8 mouse cellular contexts compared by ENCODE assay signal in genomic region chr15:102105360-102105759, GRCm38 (mm10). TPM values are rescaled to one million over a fixed set of nuclear protein-coding genes. Genes with fewer than 3 reads are reported as not detected.
A peak's percentile ranks its signal among the peaks of the same experiment; 100 is the strongest.
DNase-seq lines count a peak whose midpoint lies in the region; ATAC-seq and TF ChIP-seq lines count a peak whose summit lies in the region.

No protein-coding gene starts in this region.

- ATAC-seq in liver, embryonic 12.5 days = no peak
- ATAC-seq in lung, embryonic 16.5 days (ENCODE audit: low read depth) = no peak
- ATAC-seq in CD4-positive, CD25-positive, alpha-beta regulatory T cell, adult 4 months = no peak

- TF ChIP-seq POLR2A in liver, adult 2 months (IDR thresholded peaks at IDR 0.05; ENCODE audit: extremely low read depth, insufficient read depth, low read length) = peak; percentile 78

- H3K4me3 ChIP-seq in liver, adult 2 months (ENCODE audit: insufficient read depth, low read depth, low read length) = peak overlapping the region; percentile 43
- no peak overlapping the region for H3K4me3 ChIP-seq in liver, embryonic 12.5 days
- no peak overlapping the region; the same call in 1 of the 2 replicates for H3K4me3 ChIP-seq in lung, embryonic 16.5 days (ENCODE audit: low read length)

- no peaks in the 10 kb centered on the region for H3K27me3 ChIP-seq in liver, adult 2 months (ENCODE audit: control insufficient read depth, insufficient read depth, low read length)
- H3K27me3 ChIP-seq in liver, embryonic 12.5 days (replicated peaks) = peaks cover 76% of the 10 kb centered on the region
- H3K27me3 ChIP-seq in lung, embryonic 16.5 days (ENCODE audit: control insufficient read depth, insufficient read depth, low read depth, low read length) = no peaks in the 10 kb centered on the region

- H3K4me1 ChIP-seq in liver, adult 2 months (ENCODE audit: control insufficient read depth, insufficient read depth, low read length) = peaks cover 48% of the 10 kb centered on the region
- H3K4me1 ChIP-seq in liver, embryonic 12.5 days = peaks cover 71% of the 10 kb centered on the region
- H3K4me1 ChIP-seq in lung, embryonic 16.5 days (replicated peaks; ENCODE audit: control insufficient read depth, insufficient read depth, low read length) = peaks cover 77% of the 10 kb centered on the region

- H3K9me3 ChIP-seq in liver, embryonic 12.5 days (replicated peaks) = no peaks in the 10 kb centered on the region
- no peaks in the 10 kb centered on the region for H3K9me3 ChIP-seq in lung, embryonic 16.5 days (ENCODE audit: control insufficient read depth, low read length)

- WGBS in liver, adult 2 months = 4% methylated on average over 5 of the region's 5 CpGs
- 49% methylated on average over 5 of the region's 5 CpGs for WGBS in liver, embryonic 12.5 days (ENCODE audit: insufficient replicate concordance)
- WGBS in lung, embryonic 16.5 days = 12% methylated on average over 5 of the region's 5 CpGs

- peak overlapping the region; percentile 99 for H3K27ac ChIP-seq in liver, adult 2 months (replicated peaks; ENCODE audit: insufficient read depth, low read depth, low read length)
- H3K27ac ChIP-seq in liver, embryonic 12.5 days = no peak overlapping the region
- H3K27ac ChIP-seq in lung, embryonic 16.5 days (ENCODE audit: low read length) = peak overlapping the region; percentile 100

- H3K36me3 ChIP-seq in liver, adult 2 months (ENCODE audit: control insufficient read depth, insufficient read depth, low read length) = peaks cover 31% of the 10 kb centered on the region
- 0 out of 2 replicates have a peak, but pooled peaks cover 7% of the 10 kb centered on the region for H3K36me3 ChIP-seq in liver, embryonic 12.5 days
- H3K36me3 ChIP-seq in lung, embryonic 16.5 days (ENCODE audit: control insufficient read depth, insufficient read depth, low read length) = peaks cover 14% of the 10 kb centered on the region

- no peak for TF ChIP-seq CTCF in liver, adult 2 months (IDR thresholded peaks at IDR 0.05; ENCODE audit: low read depth, low read length)

- peaks cover 7% of the 10 kb centered on the region; the same call in 1 of the 2 replicates for H3K79me2 ChIP-seq in liver, adult 2 months (ENCODE audit: control insufficient read depth, insufficient read depth, low read length)

- peak overlapping the region; percentile 74 for H3K9ac ChIP-seq in liver, adult 2 months (ENCODE audit: low read depth, low read length)
- no peak overlapping the region for H3K9ac ChIP-seq in liver, embryonic 12.5 days
- H3K9ac ChIP-seq in lung, embryonic 16.5 days (ENCODE audit: low read length) = peak overlapping the region; percentile 5; the same call in 1 of the 2 replicates

- no peak overlapping the region for H3K4me2 ChIP-seq in liver, embryonic 12.5 days
- H3K4me2 ChIP-seq in lung, embryonic 16.5 days (ENCODE audit: low read depth, low read length) = peak overlapping the region; percentile 33

- DNase-seq in liver, adult 2 months (ENCODE audit: extremely low read depth, low read depth, low spot score) = peak; percentile 89
- peak; percentile 88 for DNase-seq in gastrocnemius, adult 18-20 months (ENCODE audit: low spot score)
- DNase-seq in induced T-regulatory cell, adult 2 months (ENCODE audit: low read depth) = peak; percentile 33
- DNase-seq in c-Kit-positive CD71-positive TER-119-positive erythroid progenitor cells, embryonic 14.5 days (ENCODE audit: low spot score) = no peak
- no peak for DNase-seq in thymus, postnatal 14 days

RNA-seq across cellular contexts. Expression of gene Tns2, which starts 5.1 kb away (rescaled TPM):
- 21.8 and 36.5 TPM in 2 replicates for total RNA-seq in liver, adult 2 months (2014; rRNA removed)
- polyA plus RNA-seq in liver, adult 2 months (2012; rRNA removed) = 30.9 and 35.9 TPM in 2 replicates
- polyA plus RNA-seq in liver, embryonic 12.5 days (2016; fragmentation: Nextera tagmentation; extraction: Ambion mirVana) = 6.4 and 9.2 TPM in 2 replicates
- total RNA-seq in gastrocnemius, adult 18-20 months (2021) = 10 to 100 TPM; 31.3 to 31.6 TPM
- 68.5 and 72.8 TPM in 2 replicates for polyA plus RNA-seq in lung, embryonic 16.5 days (2015; fragmentation: Nextera tagmentation; extraction: Ambion mirVana)
- 1 to 10 TPM; 1.1 to 2.3 TPM for polyA plus RNA-seq in CD4-positive, CD25-positive, alpha-beta regulatory T cell, adult 4 months (2017; shearing (Covaris generic))

RNA-seq across cellular contexts. Expression of gene Spryd3, which starts 30.7 kb away (rescaled TPM):
- 9.2 and 12.1 TPM in 2 replicates for total RNA-seq in liver, adult 2 months (2014; rRNA removed)
- 20.7 and 22.6 TPM in 2 replicates for polyA plus RNA-seq in liver, adult 2 months (2012; rRNA removed)
- 14.9 and 15.0 TPM in 2 replicates for polyA plus RNA-seq in liver, embryonic 12.5 days (2016; fragmentation: Nextera tagmentation; extraction: Ambion mirVana)
- 1 to 10 TPM; 4.9 to 7.7 TPM for total RNA-seq in gastrocnemius, adult 18-20 months (2021)
- polyA plus RNA-seq in lung, embryonic 16.5 days (2015; fragmentation: Nextera tagmentation; extraction: Ambion mirVana) = 21.2 and 22.7 TPM in 2 replicates
- polyA plus RNA-seq in CD4-positive, CD25-positive, alpha-beta regulatory T cell, adult 4 months (2017; shearing (Covaris generic)) = 10 to 100 TPM; 28.8 to 65.3 TPM

RNA-seq across cellular contexts. Expression of gene Eif4b, which starts 31.8 kb away (rescaled TPM):
- 119 and 130 TPM in 2 replicates for total RNA-seq in liver, adult 2 months (2014; rRNA removed)
- 70.5 and 73.8 TPM in 2 replicates for polyA plus RNA-seq in liver, adult 2 months (2012; rRNA removed)
- 91.7 and 91.8 TPM in 2 replicates for polyA plus RNA-seq in liver, embryonic 12.5 days (2016; fragmentation: Nextera tagmentation; extraction: Ambion mirVana)
- 100 to 1,000 TPM; 224 to 227 TPM for total RNA-seq in gastrocnemius, adult 18-20 months (2021)
- polyA plus RNA-seq in lung, embryonic 16.5 days (2015; fragmentation: Nextera tagmentation; extraction: Ambion mirVana) = 122 and 123 TPM in 2 replicates
- polyA plus RNA-seq in CD4-positive, CD25-positive, alpha-beta regulatory T cell, adult 4 months (2017; shearing (Covaris generic)) = 100 to 1,000 TPM; 123 to 189 TPM

RNA-seq across cellular contexts. Expression of gene Igfbp6, which starts 38.8 kb away (rescaled TPM):
- 1.0 and 1.8 TPM in 2 replicates for total RNA-seq in liver, adult 2 months (2014; rRNA removed)
- 2.3 and 4.5 TPM in 2 replicates for polyA plus RNA-seq in liver, adult 2 months (2012; rRNA removed)
- polyA plus RNA-seq in liver, embryonic 12.5 days (2016; fragmentation: Nextera tagmentation; extraction: Ambion mirVana) = 0.72 and 1.1 TPM in 2 replicates
- total RNA-seq in gastrocnemius, adult 18-20 months (2021) = 10 to 100 TPM; 32.2 to 50.3 TPM
- polyA plus RNA-seq in lung, embryonic 16.5 days (2015; fragmentation: Nextera tagmentation; extraction: Ambion mirVana) = 25.8 and 34.5 TPM in 2 replicates
- polyA plus RNA-seq in CD4-positive, CD25-positive, alpha-beta regulatory T cell, adult 4 months (2017; shearing (Covaris generic)) = under 1 TPM in 1 of 2 experiments, not detected in 1; 0.60 TPM

RNA-seq across cellular contexts. Expression of gene Soat2, which starts 45.0 kb away (rescaled TPM):
- 27.5 and 36.5 TPM in 2 replicates for total RNA-seq in liver, adult 2 months (2014; rRNA removed)
- polyA plus RNA-seq in liver, adult 2 months (2012; rRNA removed) = 54.9 and 80.8 TPM in 2 replicates
- polyA plus RNA-seq in liver, embryonic 12.5 days (2016; fragmentation: Nextera tagmentation; extraction: Ambion mirVana) = 28.3 and 29.8 TPM in 2 replicates
- under 1 TPM in 1 of 2 experiments, not detected in 1; 0.09 TPM for total RNA-seq in gastrocnemius, adult 18-20 months (2021)
- 0.30 and 0.50 TPM in 2 replicates for polyA plus RNA-seq in lung, embryonic 16.5 days (2015; fragmentation: Nextera tagmentation; extraction: Ambion mirVana)
- 1 to 10 TPM in 1 of 2 experiments, under 1 TPM in 1; 0.69 to 1.0 TPM for polyA plus RNA-seq in CD4-positive, CD25-positive, alpha-beta regulatory T cell, adult 4 months (2017; shearing (Covaris generic))

Comparison
In these comparisons a context has a peak if more than half of its experiments do, and no peak if none do; other contexts are left out.
1. DNase-seq: peak in liver, adult 2 months (single experiment), gastrocnemius, adult 18-20 months (single experiment) and induced T-regulatory cell, adult 2 months (single experiment); none in c-Kit-positive CD71-positive TER-119-positive erythroid progenitor cells, embryonic 14.5 days (single experiment) and thymus, postnatal 14 days (single experiment).